Mouse (Mus musculus) left cerebral cortex, adult 2 months (tissue): ENCODE measurements around the gene Mgmt. TPM values are rescaled to one million over a fixed set of nuclear protein-coding genes. Genes with fewer than 3 reads are reported as not detected.

ENCODE experiments used
- DNase-seq, 2 experiments: peaks; one replicate each; pipeline ENCODE4 v3.0.0; 2021 to 2022; ENCODE audit warnings: low spot score in 2 of 2, mixed read lengths in 1 of 2; ENCODE audit errors: extremely low spot score in 1 of 2
- H3K27ac ChIP-seq: fragments of 200-600 bp; 2 replicates; pipeline ENCODE4 v1.8.1; 2022
- H3K4me3 ChIP-seq: fragments of 200-600 bp; 2 replicates; pipeline ENCODE4 v1.8.1; 2022
- CTCF ChIP-seq: fragments of 200-600 bp; IDR thresholded peaks from 2 replicates; pipeline ENCODE4 v1.8.1; 2022; ENCODE audit warnings: antibody characterized with exemption, mild to moderate bottlenecking, moderate library complexity
- intact Hi-C: fragments of 180-260 bp; cut with DNase I; formaldehyde crosslinking; loops from one replicate; pipeline ENCODE4 v1.15.1; 2025
- total RNA-seq, 2 experiments: library from RNA; stranded (reverse); gene quantifications; 2 replicates each; pipeline ENCODE4 v1.2.3; 2021

The Mgmt gene
- total RNA-seq, 2 experiments from 2014 or later = 0.72 to 0.95 TPM

DNA sequence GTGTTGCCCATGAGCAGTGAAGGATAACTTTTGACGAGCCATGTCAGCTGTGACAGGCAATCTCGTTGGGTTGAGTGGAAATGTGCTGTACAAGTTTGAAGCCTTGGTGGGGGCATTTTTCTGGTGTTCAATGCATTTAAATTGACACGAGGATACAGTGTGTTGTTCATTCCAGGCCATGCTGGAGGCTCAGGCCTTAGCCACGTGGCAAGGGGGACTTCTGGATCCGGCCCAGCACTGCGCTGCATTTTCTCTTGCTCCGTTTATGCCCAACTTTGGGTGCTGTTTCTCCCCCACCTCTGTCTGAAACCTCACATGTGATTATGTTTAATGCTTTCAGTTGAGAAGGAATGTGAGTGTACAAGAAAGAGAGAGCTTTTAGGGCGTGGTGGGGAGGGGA lies 118.3 kb downstream of the Mgmt start:
- DNase-seq = no peak
- no peak for TF ChIP-seq CTCF
- Histone ChIP-seq H3K4me3 (no peak overlapping the region), H3K27ac (no peak overlapping the region)
- intact Hi-C loops = no loop called here

GRCm38 (mm10) chr7:137013433-137013832 lies 119.0 kb downstream of the Mgmt start:
- no peak for TF ChIP-seq CTCF
- intact Hi-C loops = no loop called here
- Histone ChIP-seq H3K4me3 (no peak overlapping the region), H3K27ac (no peak overlapping the region)
- DNase-seq = no peak

- Histone ChIP-seq H3K4me3 (no peak overlapping the region), H3K27ac (no peak overlapping the region)
- intact Hi-C loops = no loop called here
- no peak for DNase-seq
- no peak for TF ChIP-seq CTCF
Observed at GRCm38 (mm10) chr7:137018614-137019013, 124.2 kb downstream of the Mgmt start.

GRCm38 (mm10) chr7:137020195-137020594 lies 125.8 kb downstream of the Mgmt start:
- H3K27ac ChIP-seq = no peak overlapping the region
- intact Hi-C loops = no loop called here
- no peak overlapping the region for H3K4me3 ChIP-seq
- no peak for DNase-seq
- no peak for TF ChIP-seq CTCF

DNA sequence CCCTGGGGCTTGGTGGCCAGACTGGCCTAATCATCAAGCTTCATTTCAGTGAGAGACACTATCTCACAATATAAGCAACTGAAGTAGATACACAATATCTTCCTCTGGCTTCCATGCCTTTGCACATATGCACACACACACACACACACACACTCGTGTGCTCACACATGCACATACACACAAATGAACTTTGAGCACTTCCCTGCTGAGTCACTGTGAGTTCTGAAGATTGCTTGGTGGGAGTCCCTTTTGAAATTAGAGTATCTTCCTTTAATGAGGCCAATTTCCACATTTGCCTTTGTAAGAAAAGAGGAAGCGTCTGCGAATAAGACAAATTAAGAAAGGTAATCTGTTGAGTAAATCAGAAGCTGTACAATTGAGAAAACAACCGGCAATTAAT lies 136.4 kb downstream of the Mgmt start:
- Histone ChIP-seq H3K4me3 (no peak overlapping the region), H3K27ac (no peak overlapping the region)
- DNase-seq = no peak
- TF ChIP-seq CTCF = no peak
- intact Hi-C loops = no loop called here

DNA sequence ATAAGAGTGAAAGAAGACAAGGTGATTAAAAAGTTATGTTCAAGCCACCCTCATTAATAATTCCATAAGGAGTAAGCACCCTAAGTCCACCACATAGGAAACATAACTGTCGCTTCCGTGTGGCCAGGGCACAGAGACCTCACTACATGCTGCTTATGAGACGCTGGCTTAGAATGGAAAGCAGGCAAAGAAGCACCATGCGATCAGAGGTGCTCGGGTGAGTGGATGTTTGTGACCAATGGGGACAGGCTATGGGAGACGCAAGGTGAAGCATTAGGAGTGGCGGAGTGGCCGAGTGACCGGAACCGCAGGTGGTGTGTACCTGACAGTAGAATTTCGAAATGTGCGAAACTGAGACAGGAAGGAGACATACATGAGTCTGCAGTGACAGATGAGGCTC lies 138.8 kb downstream of the Mgmt start:
- no peak for DNase-seq
- intact Hi-C loops = no loop called here
- TF ChIP-seq CTCF = no peak
- H3K4me3 ChIP-seq = no peak overlapping the region
- H3K27ac ChIP-seq = no peak overlapping the region

DNA sequence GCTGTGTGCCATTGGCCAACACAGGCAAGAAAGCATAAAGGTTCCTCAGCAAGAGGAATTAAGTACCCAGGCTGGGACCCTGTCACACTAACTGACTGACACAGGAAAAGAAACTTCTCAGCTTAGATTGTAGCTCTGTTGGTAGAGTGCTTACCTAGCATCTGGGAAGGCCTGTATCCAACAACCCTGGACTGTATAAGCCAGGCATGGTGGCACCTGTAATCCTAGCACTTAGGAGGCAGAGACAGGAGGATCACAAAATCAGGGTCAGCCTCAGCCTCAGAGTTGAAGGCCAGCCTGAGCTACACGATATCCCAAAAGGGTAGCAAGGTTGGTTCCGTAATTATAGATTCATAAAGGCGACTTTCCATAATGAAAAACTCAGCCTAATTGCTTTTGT lies 140.6 kb downstream of the Mgmt start:
- no peak for TF ChIP-seq CTCF
- intact Hi-C loops = no loop called here
- Histone ChIP-seq H3K4me3 (no peak overlapping the region), H3K27ac (no peak overlapping the region)
- no peak for DNase-seq

DNA sequence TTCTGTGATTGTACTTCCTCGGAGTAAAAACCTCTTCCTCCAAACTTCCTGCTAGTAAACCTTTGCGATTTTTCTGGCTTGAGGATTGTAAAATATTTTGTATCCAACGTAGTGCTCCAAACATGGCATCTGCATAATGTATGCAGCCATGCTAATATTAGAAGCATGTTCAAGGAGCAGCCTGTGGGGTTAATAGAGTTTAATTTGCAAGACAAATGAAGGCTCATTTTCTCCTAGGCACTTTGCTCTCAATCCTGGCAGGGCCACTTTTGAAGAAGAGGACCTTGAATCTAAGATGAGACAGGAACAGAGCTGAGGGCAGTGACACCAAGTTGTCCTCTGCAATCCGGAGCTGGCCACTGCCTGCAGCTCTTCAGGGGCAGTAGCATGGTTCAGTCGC lies 141.5 kb downstream of the Mgmt start:
- no peak overlapping the region for H3K27ac ChIP-seq
- intact Hi-C loops = no loop called here
- TF ChIP-seq CTCF = no peak
- no peak for DNase-seq
- no peak overlapping the region for H3K4me3 ChIP-seq

GRCm38 (mm10) chr7:137037471-137037870 lies 143.1 kb downstream of the Mgmt start:
- TF ChIP-seq CTCF = no peak
- intact Hi-C loops = no loop called here
- DNase-seq = no peak
- Histone ChIP-seq H3K4me3 (no peak overlapping the region), H3K27ac (no peak overlapping the region)

- DNase-seq = no peak
- intact Hi-C loops = no loop called here
Observed at GRCm38 (mm10) chr7:137037872-137038271, 143.5 kb downstream of the Mgmt start.

DNA sequence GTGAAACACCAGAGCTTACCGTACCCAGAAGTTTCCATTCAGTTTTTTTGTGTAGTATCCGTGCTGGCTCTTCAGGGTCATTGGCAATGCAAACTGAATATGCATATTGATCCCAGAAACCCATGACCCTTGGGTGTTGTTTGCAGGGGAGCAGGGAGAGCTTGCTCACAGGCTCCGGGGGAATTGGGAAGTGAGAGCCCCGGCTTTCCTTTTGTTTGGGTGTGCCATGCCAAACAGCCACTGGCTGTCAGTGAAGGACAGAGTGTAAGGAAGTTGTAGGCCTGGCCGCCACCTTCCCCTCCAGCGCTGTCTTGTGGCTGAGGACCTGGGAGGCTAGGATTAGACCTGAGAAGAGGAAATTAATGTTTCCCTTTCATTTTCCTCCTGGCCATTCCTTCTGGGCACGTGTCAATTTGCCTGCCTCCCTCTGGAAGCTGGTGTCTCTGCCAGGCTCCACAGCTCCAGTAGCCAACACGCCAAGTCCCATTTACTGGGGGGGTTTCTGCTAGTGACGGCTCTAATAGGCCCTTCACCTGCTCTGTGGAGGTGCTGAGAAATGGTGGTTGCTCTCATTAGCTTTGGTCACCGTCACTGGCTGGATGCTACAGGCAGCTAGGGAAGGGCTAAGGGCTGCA lies 144.0 kb downstream of the Mgmt start:
- Histone ChIP-seq H3K27ac (no peak overlapping the region), H3K4me3 (no peak overlapping the region)
- no peak for TF ChIP-seq CTCF
- DNase-seq = no peak
- intact Hi-C loops = no loop called here

More at GRCm38 (mm10) chr7:137037872-137038271, 143.5 kb downstream of the Mgmt start:
- TF ChIP-seq CTCF = no peak
- Histone ChIP-seq H3K4me3 (no peak overlapping the region), H3K27ac (no peak overlapping the region)

GRCm38 (mm10) chr7:137038946-137039320 lies 144.5 kb downstream of the Mgmt start:
- Histone ChIP-seq H3K27ac (no peak overlapping the region), H3K4me3 (no peak overlapping the region)
- no peak for DNase-seq
- no peak for TF ChIP-seq CTCF
- intact Hi-C loops = no loop called here

GRCm38 (mm10) chr7:137040646-137041045 lies 146.2 kb downstream of the Mgmt start:
- intact Hi-C loops = no loop called here

More at GRCm38 (mm10) chr7:137040646-137041045, 146.2 kb downstream of the Mgmt start:
- TF ChIP-seq CTCF = no peak
- H3K27ac ChIP-seq = no peak overlapping the region
- DNase-seq = no peak
- H3K4me3 ChIP-seq = no peak overlapping the region
